Mouse (Mus musculus) gastrocnemius, postnatal 25 days (tissue): ENCODE measurements around the gene Leng9. TPM values are rescaled to one million over a fixed set of nuclear protein-coding genes. Genes with fewer than 3 reads are reported as not detected.

Source experiments
- DNase-seq: peaks from one replicate; pipeline ENCODE4 v3.0.0; 2022
- total RNA-seq, 2 experiments: library from RNA; stranded (reverse); gene quantifications; 1 replicate in 1 of 2; 2 replicates in 1 of 2; pipeline ENCODE4 v1.2.3; 2021

The Leng9 gene
- total RNA-seq, 2 experiments from 2014 or later = 2.2 to 2.3 TPM

- no peak for DNase-seq
These were observed 5.2 kb downstream of the Leng9 start for GRCm38 (mm10) chr7:4144766-4145551.

- DNase-seq = no peak
These were observed 6.1 kb downstream of the Leng9 start for GRCm38 (mm10) chr7:4144046-4144445.

GRCm38 (mm10) chr7:4143506-4143905 is 6.7 kb downstream of the Leng9 start:
- no peak for DNase-seq

- no peak for DNase-seq
These were observed 7.3 kb downstream of the Leng9 start for GRCm38 (mm10) chr7:4142796-4143445.

- no peak for DNase-seq
These were observed 8.4 kb downstream of the Leng9 start for GRCm38 (mm10) chr7:4141648-4142325.

GRCm38 (mm10) chr7:4139391-4139790 is 10.8 kb downstream of the Leng9 start:
- no peak for DNase-seq

GRCm38 (mm10) chr7:4138671-4139070 is 11.5 kb downstream of the Leng9 start:
- no peak for DNase-seq

- DNase-seq = no peak
These were observed 12.0 kb downstream of the Leng9 start for GRCm38 (mm10) chr7:4138181-4138580.

GRCm38 (mm10) chr7:4137746-4138145 is 12.4 kb downstream of the Leng9 start:
- DNase-seq = no peak

- DNase-seq = peak; percentile 99
These were observed 13.2 kb downstream of the Leng9 start, which contains the start of gene Leng8 for GRCm38 (mm10) chr7:4136771-4137531. TSS of gene Leng8 (plus strand) at chr7:4137039.

GRCm38 (mm10) chr7:4136404-4136770 is 13.8 kb downstream of the Leng9 start:
- DNase-seq = no peak

- DNase-seq = no peak
These were observed 15.3 kb downstream of the Leng9 start for GRCm38 (mm10) chr7:4134911-4135310.

GRCm38 (mm10) chr7:4132998-4133397 is 17.2 kb downstream of the Leng9 start:
- no peak for DNase-seq

- DNase-seq = no peak
These were observed 17.6 kb downstream of the Leng9 start for GRCm38 (mm10) chr7:4132581-4132980.

- no peak for DNase-seq
These were observed 18.2 kb downstream of the Leng9 start for GRCm38 (mm10) chr7:4131964-4132363.

GRCm38 (mm10) chr7:4130686-4131452 is 19.3 kb downstream of the Leng9 start:
- DNase-seq = peak; percentile 38

- DNase-seq = peak; percentile 62
These were observed 21.3 kb downstream of the Leng9 start for GRCm38 (mm10) chr7:4128860-4129259.

- DNase-seq = no peak
These were observed 22.3 kb downstream of the Leng9 start for GRCm38 (mm10) chr7:4127894-4128293.

- DNase-seq = no peak
These were observed 23.0 kb downstream of the Leng9 start for GRCm38 (mm10) chr7:4126992-4127785.

- no peak for DNase-seq
These were observed 24.9 kb downstream of the Leng9 start for GRCm38 (mm10) chr7:4125306-4125705.

GRCm38 (mm10) chr7:4124856-4125255 is 25.3 kb downstream of the Leng9 start:
- DNase-seq = no peak
